Mouse (Mus musculus) spleen, postnatal 10 days (tissue): Measurements from ENCODE around the gene Psg20.
"Not testable (repeated sequence)": the region's sequence is repeated elsewhere in the genome, so short reads cannot be mapped to it uniquely, and the experiment has no call there.

Experiments used
- DNase-seq, 2 experiments: peaks; one replicate each; pipeline ENCODE4 v3.0.0; 2021 to 2022; ENCODE audit warnings: low spot score in 2 of 2

The Psg20 gene

GRCm38 (mm10) chr7:18686085-18686484 is at the start of gene Psg20:
Gene Psg20, minus strand, starts transcription at chr7:18686185.
- DNase-seq: no peak

GRCm38 (mm10) chr7:18734451-18734850 is 48.5 kb upstream of the Psg20 start:
- no peak for DNase-seq

- DNase-seq: no peak
These were observed 47.1 kb upstream of the Psg20 start for GRCm38 (mm10) chr7:18733111-18733510.

GRCm38 (mm10) chr7:18728391-18728790 is 42.4 kb upstream of the Psg20 start:
- DNase-seq: no peak

GRCm38 (mm10) chr7:18725931-18726330 is 39.9 kb upstream of the Psg20 start:
- DNase-seq: not testable (repeated sequence)

- no peak for DNase-seq
These were observed 38.0 kb upstream of the Psg20 start for GRCm38 (mm10) chr7:18724001-18724400.

- DNase-seq: no peak
These were observed 31.8 kb upstream of the Psg20 start, which contains the start of gene Psg22 for GRCm38 (mm10) chr7:18717790-18718189. Gene Psg22, plus strand, starts transcription at chr7:18718090.

GRCm38 (mm10) chr7:18715546-18715945 is 29.6 kb upstream of the Psg20 start:
- no peak for DNase-seq

GRCm38 (mm10) chr7:18710846-18711245 is 24.9 kb upstream of the Psg20 start:
- no peak for DNase-seq

GRCm38 (mm10) chr7:18710331-18710730 is 24.3 kb upstream of the Psg20 start:
- DNase-seq: not testable (repeated sequence)

- no peak for DNase-seq
These were observed 399 bp downstream of the Psg20 start for GRCm38 (mm10) chr7:18685586-18685985.

- DNase-seq: peak in 1 of 2 experiments; percentile 13
These were observed 6.2 kb downstream of the Psg20 start for GRCm38 (mm10) chr7:18679772-18680171.

- not testable (repeated sequence) for DNase-seq
These were observed 29.4 kb downstream of the Psg20 start, which contains the start of gene Psg21 for GRCm38 (mm10) chr7:18656625-18657024. Gene Psg21, minus strand, starts transcription at chr7:18656725.

- not testable (repeated sequence) for DNase-seq
These were observed 59.1 kb downstream of the Psg20 start for GRCm38 (mm10) chr7:18626921-18627320.
